Mouse (Mus musculus) intestine, embryonic 14.5 days (tissue): Measurements from ENCODE around the gene Ppard. TPM values are rescaled to one million over a fixed set of nuclear protein-coding genes. Genes with fewer than 3 reads are reported as not detected.

Experiments
- ATAC-seq: fragments of 200-750 bp; cut with Nextera tagmentation; replicated peaks from 2 replicates; pipeline ENCODE4 v1.8.0; 2017; ENCODE audit warnings: low read depth, moderate number of reproducible peaks, moderate TSS enrichment, moderate library complexity; ENCODE audit not compliant: low FRiP score, low TSS enrichment
- DNase-seq: peaks from one replicate; pipeline ENCODE4 v3.0.0-alpha.2; 2018; ENCODE audit warnings: low spot score
- H3K27ac ChIP-seq: fragments of 300-500 bp; sonication (generic); 2 replicates; pipeline ENCODE4 v1.5.1; 2014; ENCODE audit warnings: low read depth, mild to moderate bottlenecking, control low read depth
- H3K27me3 ChIP-seq: fragments of 300-500 bp; sonication (generic); replicated peaks from 2 replicates; pipeline ENCODE4 v1.6.1; 2014; ENCODE audit warnings: low read length, control low read depth; ENCODE audit not compliant: control insufficient read depth, insufficient read depth
- H3K36me3 ChIP-seq: fragments of 300-500 bp; sonication (generic); 2 replicates; pipeline ENCODE4 v1.6.1; 2014; ENCODE audit warnings: low read length, control low read depth; ENCODE audit not compliant: control insufficient read depth, insufficient read depth
- H3K4me1 ChIP-seq: fragments of 300-500 bp; sonication (generic); replicated peaks from 2 replicates; pipeline ENCODE4 v1.6.1; 2014; ENCODE audit warnings: low read length, control low read depth, mixed read lengths; ENCODE audit not compliant: control insufficient read depth, insufficient read depth
- H3K4me2 ChIP-seq: fragments of 300-500 bp; sonication (generic); 2 replicates; pipeline ENCODE4 v1.6.1; 2014; ENCODE audit warnings: low read length
- H3K4me3 ChIP-seq: fragments of 300-500 bp; sonication (generic); 2 replicates; pipeline ENCODE4 v1.5.1; 2014; ENCODE audit warnings: low read depth, low read length, control low read depth, mixed read lengths
- H3K9ac ChIP-seq: fragments of 300-500 bp; sonication (generic); 2 replicates; pipeline ENCODE4 v1.6.1; 2014; ENCODE audit warnings: mild to moderate bottlenecking, low read length
- H3K9me3 ChIP-seq: fragments of 300-500 bp; sonication (generic); 2 replicates; pipeline ENCODE4 v1.6.1; 2016; ENCODE audit warnings: low read length, control low read depth; ENCODE audit not compliant: control insufficient read depth
- WGBS: fragments of 180-500 bp; shearing (Covaris S2); extraction: QIAGEN DNeasy Blood & Tissue Kit; methylation state at CpG from one replicate; pipeline ENCODE4 v1.1.7; 2014; 5-methylcytosine and 5-hydroxymethylcytosine counted together
- polyA plus RNA-seq: library from polyadenylated mRNA; unstranded; fragments of >200 nt; fragmentation: Nextera tagmentation; extraction: Ambion mirVana; gene quantifications from 2 replicates; pipeline ENCODE4 v1.2.1, GENCODE M21; 2014

Ppard gene
- polyA plus RNA-seq, 1 experiment from 2014 or later, result 2.5 TPM

DNA sequence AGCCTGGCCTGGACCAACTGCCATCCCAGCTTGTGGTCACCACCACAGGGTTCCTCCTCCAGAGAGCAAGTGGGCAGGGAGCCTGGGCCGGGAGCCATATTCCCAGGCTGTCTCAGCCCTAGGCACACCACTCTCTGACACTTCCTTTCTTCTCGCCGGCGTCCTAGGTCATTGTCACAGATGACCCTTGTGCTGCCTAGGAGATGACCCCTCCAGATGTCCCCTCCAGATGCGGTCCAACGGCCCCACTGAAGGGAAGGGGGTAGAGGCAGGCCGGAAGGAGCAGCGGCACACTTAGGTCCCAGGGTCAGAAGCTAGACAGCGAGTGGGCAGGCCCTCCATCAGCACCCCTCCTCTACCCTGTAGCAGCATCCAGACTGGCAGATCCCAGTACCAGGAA is 67.8 kb downstream of the Ppard start:
- Histone ChIP-seq H3K4me2 (no peak overlapping the region), H3K9me3 (no peaks in the 10 kb centered on the region), H3K9ac (no peak overlapping the region), H3K4me1 (peaks cover 17% of the 10 kb centered on the region), H3K27me3 (no peaks in the 10 kb centered on the region), H3K27ac (peak overlapping the region; percentile 60), H3K4me3 (no peak overlapping the region), H3K36me3 (peaks cover 9% of the 10 kb centered on the region)
- 0 out of 2 replicates have a peak, but pooled peaks have one; percentile 1 for ATAC-seq
- DNase-seq, result no peak
- WGBS, result 48% methylated on average over 9 of the region's 9 CpGs

DNA sequence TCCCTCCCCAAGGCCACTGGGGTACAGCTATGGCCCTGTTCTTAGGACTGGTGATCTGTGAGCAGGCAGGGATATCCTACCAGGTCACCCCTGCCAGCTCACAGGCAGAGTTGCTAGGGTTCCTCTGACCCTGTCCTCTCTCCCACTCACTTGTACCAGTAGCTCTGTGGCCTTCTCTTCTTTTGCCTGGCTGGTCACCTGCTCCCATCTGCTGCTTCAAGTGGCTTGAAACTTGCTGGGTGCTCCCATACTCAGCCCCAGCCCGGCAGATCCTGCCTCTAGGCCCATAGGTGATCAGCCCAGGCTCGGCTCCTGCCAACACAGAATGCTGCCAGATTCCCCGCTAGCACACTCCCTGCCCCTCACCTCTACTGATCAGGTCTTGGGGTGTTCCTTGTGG is 68.3 kb downstream of the Ppard start:
- 47% methylated on average over 3 of the region's 3 CpGs for WGBS
- Histone ChIP-seq H3K27ac (no peak overlapping the region), H3K27me3 (no peaks in the 10 kb centered on the region), H3K4me3 (no peak overlapping the region), H3K4me1 (peaks cover 14% of the 10 kb centered on the region), H3K36me3 (peaks cover 9% of the 10 kb centered on the region), H3K9me3 (no peaks in the 10 kb centered on the region), H3K4me2 (no peak overlapping the region), H3K9ac (no peak overlapping the region)
- DNase-seq (no peak), ATAC-seq (no peak)

DNA sequence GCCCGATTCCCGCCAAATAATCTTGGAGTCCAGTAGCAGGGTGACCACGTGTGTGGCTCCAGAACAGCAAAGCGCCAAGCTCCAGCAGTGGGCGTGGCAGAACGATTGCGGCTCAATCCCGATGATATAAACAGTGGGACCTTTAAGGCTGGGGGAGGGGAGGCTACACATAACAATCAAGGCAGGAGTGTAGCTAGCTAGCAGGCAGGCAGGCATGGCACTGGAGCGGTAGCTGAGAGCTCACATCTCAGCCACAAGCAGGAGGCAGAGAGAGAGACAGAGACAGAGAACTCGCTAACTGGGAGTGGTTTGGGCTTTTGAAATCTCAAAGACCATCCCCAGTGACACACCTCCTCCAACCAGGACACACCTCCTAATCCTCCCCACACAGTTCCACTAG is 72.7 kb downstream of the Ppard start:
- 40% methylated on average over 10 of the region's 10 CpGs for WGBS
- ATAC-seq, result no peak

GRCm38 (mm10) chr17:28308297-28309195 is 76.0 kb downstream of the Ppard start:
- Histone ChIP-seq H3K27ac (no peak overlapping the region), H3K4me1 (peaks cover 5% of the 10 kb centered on the region; the same call in 1 of the 2 replicates), H3K36me3 (no peaks in the 10 kb centered on the region), H3K4me2 (peak overlapping the region; percentile 13; the same call in 1 of the 2 replicates), H3K9ac (no peak overlapping the region), H3K27me3 (no peaks in the 10 kb centered on the region), H3K9me3 (no peaks in the 10 kb centered on the region), H3K4me3 (no peak overlapping the region)
- peak; percentile 99 for DNase-seq
- WGBS, result 13% methylated on average over 18 of the region's 18 CpGs
- ATAC-seq, result peak; percentile 10; the same call in 1 of the 2 replicates

More for the DNA sequence above, 72.7 kb downstream of the Ppard start:
- Histone ChIP-seq H3K27me3 (no peaks in the 10 kb centered on the region), H3K9ac (no peak overlapping the region), H3K27ac (no peak overlapping the region), H3K36me3 (no peaks in the 10 kb centered on the region), H3K4me3 (no peak overlapping the region), H3K9me3 (no peaks in the 10 kb centered on the region), H3K4me2 (no peak overlapping the region), H3K4me1 (peaks cover 12% of the 10 kb centered on the region)
- no peak for DNase-seq

- 78% methylated on average over 3 of the region's 3 CpGs for WGBS
- Histone ChIP-seq H3K4me2 (no peak overlapping the region), H3K9me3 (no peaks in the 10 kb centered on the region), H3K36me3 (peaks cover 3% of the 10 kb centered on the region), H3K27me3 (no peaks in the 10 kb centered on the region), H3K9ac (no peak overlapping the region), H3K4me3 (no peak overlapping the region), H3K4me1 (peaks cover 15% of the 10 kb centered on the region; the same call in 1 of the 2 replicates), H3K27ac (no peak overlapping the region)
- ATAC-seq, result no peak
- no peak for DNase-seq
Measured at GRCm38 (mm10) chr17:28310831-28311230, 78.3 kb downstream of the Ppard start.

DNA sequence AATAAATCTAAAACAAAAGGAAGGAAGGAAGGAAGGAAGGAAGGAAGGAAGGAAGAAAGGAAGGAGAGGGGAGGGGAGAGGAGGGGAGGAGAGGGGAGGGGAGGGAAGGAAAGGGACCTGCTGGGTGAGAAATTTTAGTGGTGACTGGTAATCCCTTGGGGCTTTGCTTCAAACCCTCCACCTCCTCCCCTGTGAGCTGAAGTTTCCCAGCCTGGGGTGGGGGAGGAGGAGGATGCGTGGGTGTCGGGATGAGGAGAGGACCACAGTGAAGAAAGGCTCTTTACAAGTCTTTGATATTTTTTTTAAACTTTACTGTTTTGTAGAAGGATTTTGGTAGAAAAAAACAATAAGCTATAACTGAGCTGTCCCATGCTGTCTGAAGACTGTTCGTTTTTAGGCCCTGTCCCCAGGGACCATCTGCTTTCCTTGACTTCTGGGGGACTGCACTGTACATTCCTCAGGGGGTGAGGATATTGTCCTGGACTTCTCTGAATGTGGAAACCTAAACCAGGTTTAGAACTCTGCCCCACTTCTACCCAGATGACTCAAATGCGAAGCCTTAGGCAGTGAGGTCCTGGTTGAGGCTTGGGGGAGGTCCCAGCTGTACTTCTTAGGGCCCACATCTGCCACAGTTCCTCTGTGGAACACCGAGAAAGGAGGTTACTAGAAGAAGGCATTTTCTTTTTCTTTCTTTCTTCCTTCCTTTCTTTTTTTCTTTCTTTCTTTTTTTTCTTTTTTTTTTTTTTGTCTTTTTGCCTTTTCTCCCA is 79.0 kb downstream of the Ppard start:
- ATAC-seq, result no peak
- H3K4me1 ChIP-seq, result peaks cover 15% of the 10 kb centered on the region; the same call in 1 of the 2 replicates
- H3K36me3 ChIP-seq, result peaks cover 10% of the 10 kb centered on the region
- 75% methylated on average over 5 of the region's 5 CpGs for whole genome bisulfite sequencing
- H3K27me3 ChIP-seq, result no peaks in the 10 kb centered on the region
- no peak overlapping the region for H3K9ac ChIP-seq
- H3K4me3 ChIP-seq, result no peak overlapping the region
- no peaks in the 10 kb centered on the region for H3K9me3 ChIP-seq
- H3K4me2 ChIP-seq, result no peak overlapping the region
- H3K27ac ChIP-seq, result no peak overlapping the region
- DNase-seq, result no peak

DNA sequence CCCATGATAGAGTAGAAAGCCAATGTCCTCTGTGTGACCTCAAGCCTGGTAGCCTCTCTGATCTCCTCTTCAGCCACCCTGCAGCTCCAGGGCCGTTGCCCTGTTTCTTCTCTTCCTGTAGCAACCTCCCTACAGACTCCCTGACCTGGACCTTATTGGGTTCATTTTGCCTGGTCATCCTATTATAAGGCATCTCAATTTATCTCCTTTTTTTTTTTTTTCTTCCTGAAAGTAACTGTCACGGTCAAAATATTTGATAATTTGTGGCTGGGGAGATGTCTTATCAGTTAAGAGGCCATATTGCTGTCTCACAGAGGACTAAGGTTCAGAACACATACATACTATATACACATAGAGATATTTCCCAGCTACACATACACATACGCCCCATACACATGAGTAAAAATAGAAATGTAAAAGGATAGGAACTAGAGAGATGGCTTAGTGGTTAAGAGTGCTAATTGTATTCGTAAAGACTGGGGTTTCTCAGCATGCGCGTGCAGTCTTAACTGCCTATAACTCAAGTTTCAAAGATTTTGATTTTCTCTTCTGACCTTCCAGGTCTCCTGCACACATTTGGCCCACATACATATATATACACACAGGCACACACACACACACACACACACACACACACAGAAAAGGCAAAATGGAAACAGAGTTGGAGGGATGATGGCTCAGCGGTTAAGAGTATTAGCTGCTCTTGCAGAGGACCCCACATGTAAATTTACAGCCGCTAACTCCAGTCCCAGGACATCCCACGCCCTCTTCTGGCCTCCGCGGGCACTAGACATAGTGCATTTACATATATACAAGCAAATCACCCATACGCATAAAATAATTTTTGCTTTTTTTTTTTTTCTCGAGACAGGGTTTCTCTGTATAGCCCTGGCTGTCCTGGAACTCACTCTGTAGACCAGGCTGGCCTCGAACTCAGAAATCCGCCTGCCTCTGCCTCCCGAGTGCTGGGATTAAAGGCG is 80.0 kb downstream of the Ppard start:
- peak; percentile 13 for ATAC-seq
- peak; percentile 69 for DNase-seq
- H3K27me3 ChIP-seq, result no peaks in the 10 kb centered on the region
- peak overlapping the region; percentile 55 for H3K4me3 ChIP-seq
- H3K36me3 ChIP-seq, result peaks cover 20% of the 10 kb centered on the region
- H3K27ac ChIP-seq, result peak overlapping the region; percentile 59; the same call in 1 of the 2 replicates
- peaks cover 15% of the 10 kb centered on the region; the same call in 1 of the 2 replicates for H3K4me1 ChIP-seq
- H3K9me3 ChIP-seq, result no peaks in the 10 kb centered on the region
- H3K9ac ChIP-seq, result peak overlapping the region; percentile 40
- 22% methylated on average over 17 of the region's 17 CpGs for WGBS
- peak overlapping the region; percentile 43 for H3K4me2 ChIP-seq
